Mouse (Mus musculus) fibroblast of lung, adult 2 months (primary cell): ENCODE measurements around the gene Col6a2.

Source experiments
- DNase-seq: peaks from one replicate; pipeline ENCODE4 v3.0.0-alpha.2; 2011; ENCODE audit warnings: low read depth

Col6a2 gene

DNA sequence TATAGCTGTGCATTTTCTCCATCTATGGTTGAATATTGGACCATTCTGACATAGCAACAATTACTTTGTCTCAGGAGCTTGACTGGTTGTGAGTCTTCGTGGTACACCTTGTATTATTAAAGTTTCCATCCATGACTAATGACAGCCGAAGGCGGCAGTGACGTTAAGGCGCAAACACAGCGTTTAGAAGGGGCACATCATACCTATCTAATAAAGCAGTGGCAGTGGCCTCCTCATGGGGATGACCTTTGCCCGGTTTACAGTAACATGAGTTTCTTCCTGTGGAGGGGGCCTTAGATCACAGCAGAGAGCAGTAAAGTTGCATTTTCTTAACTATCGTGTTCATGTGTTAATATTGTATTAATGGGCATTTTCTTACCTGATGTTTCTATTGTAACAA, 75.2 kb downstream of the Col6a2 start:
- DNase-seq = no peak

DNA sequence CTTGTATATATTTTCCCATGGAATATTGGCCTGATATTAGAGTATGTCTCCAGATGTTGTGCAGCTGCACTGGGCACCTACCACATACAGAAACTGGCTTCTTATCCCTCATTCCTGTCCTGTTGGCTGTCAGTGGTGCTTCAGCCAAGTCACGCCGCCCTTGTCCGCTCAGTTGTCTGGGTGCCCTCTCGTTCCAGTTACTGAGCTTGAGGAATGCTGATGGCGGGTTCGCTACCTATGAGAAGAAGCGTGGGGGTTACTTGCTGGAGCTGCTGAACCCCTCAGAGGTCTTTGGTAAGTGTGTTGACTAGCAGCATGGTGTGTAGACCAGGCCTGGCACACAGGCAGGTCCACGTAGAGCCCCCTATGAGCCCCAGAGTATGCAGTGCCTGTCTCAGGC, 76.9 kb downstream of the Col6a2 start:
- no peak for DNase-seq
